Mouse (Mus musculus): ENCODE data around the gene Gcgr.

The Gcgr gene

GRCm38 (mm10) chr11:120530085-120530964 is at the start of gene Gcgr:
Gene Gcgr, plus strand, starts transcription at chr11:120530699.
- in situ Hi-C loops (cut with MboI; ENCODE audit: low pct_unique_long_range_greater_than_20kb in 1 of 2, low sequenced_read_pairs in 2 of 2, unreplicated experiment in 1 of 2) = no loop called here

- in situ Hi-C loops (cut with MboI; ENCODE audit: low pct_unique_long_range_greater_than_20kb in 1 of 2, low sequenced_read_pairs in 2 of 2, unreplicated experiment in 1 of 2) = no loop called here
Observed at GRCm38 (mm10) chr11:120483448-120483934, 47.0 kb upstream of the Gcgr start.

- in situ Hi-C loops (cut with MboI; ENCODE audit: low pct_unique_long_range_greater_than_20kb in 1 of 2, low sequenced_read_pairs in 2 of 2, unreplicated experiment in 1 of 2) = no loop called here
Observed at GRCm38 (mm10) chr11:120484265-120484981, 46.1 kb upstream of the Gcgr start, which contains the start of gene Mrpl12. Gene Mrpl12, plus strand, starts transcription at chr11:120484613.

- in situ Hi-C loops (cut with MboI; ENCODE audit: low pct_unique_long_range_greater_than_20kb in 1 of 2, low sequenced_read_pairs in 2 of 2, unreplicated experiment in 1 of 2) = no loop called here
Observed at GRCm38 (mm10) chr11:120485251-120485650, 45.2 kb upstream of the Gcgr start.

- in situ Hi-C loops (cut with MboI; ENCODE audit: low pct_unique_long_range_greater_than_20kb in 1 of 2, low sequenced_read_pairs in 2 of 2, unreplicated experiment in 1 of 2) = no loop called here
Observed at GRCm38 (mm10) chr11:120488516-120488915, 42.0 kb upstream of the Gcgr start.

GRCm38 (mm10) chr11:120489054-120489761 is 41.3 kb upstream of the Gcgr start:
- in situ Hi-C loops (cut with MboI; ENCODE audit: low pct_unique_long_range_greater_than_20kb in 1 of 2, low sequenced_read_pairs in 2 of 2, unreplicated experiment in 1 of 2) = no loop called here

GRCm38 (mm10) chr11:120490291-120491046 is 40.0 kb upstream of the Gcgr start:
- in situ Hi-C loops (cut with MboI; ENCODE audit: low pct_unique_long_range_greater_than_20kb in 1 of 2, low sequenced_read_pairs in 2 of 2, unreplicated experiment in 1 of 2) = no loop called here

GRCm38 (mm10) chr11:120491317-120492023 is 39.0 kb upstream of the Gcgr start, which contains the start of gene Slc25a10:
Gene Slc25a10, plus strand, starts transcription at chr11:120491840.
- in situ Hi-C loops (cut with MboI; ENCODE audit: low pct_unique_long_range_greater_than_20kb in 1 of 2, low sequenced_read_pairs in 2 of 2, unreplicated experiment in 1 of 2) = no loop called here

- in situ Hi-C loops (cut with MboI; ENCODE audit: low pct_unique_long_range_greater_than_20kb in 1 of 2, low sequenced_read_pairs in 2 of 2, unreplicated experiment in 1 of 2) = no loop called here
Observed at GRCm38 (mm10) chr11:120492024-120492877, 38.2 kb upstream of the Gcgr start.

- in situ Hi-C loops (cut with MboI; ENCODE audit: low pct_unique_long_range_greater_than_20kb in 1 of 2, low sequenced_read_pairs in 2 of 2, unreplicated experiment in 1 of 2) = no loop called here
Observed at GRCm38 (mm10) chr11:120492878-120493203, 37.7 kb upstream of the Gcgr start.

- in situ Hi-C loops (cut with MboI; ENCODE audit: low pct_unique_long_range_greater_than_20kb in 1 of 2, low sequenced_read_pairs in 2 of 2, unreplicated experiment in 1 of 2) = no loop called here
Observed at GRCm38 (mm10) chr11:120493351-120493750, 37.1 kb upstream of the Gcgr start.

- in situ Hi-C loops (cut with MboI; ENCODE audit: low pct_unique_long_range_greater_than_20kb in 1 of 2, low sequenced_read_pairs in 2 of 2, unreplicated experiment in 1 of 2) = no loop called here
Observed at GRCm38 (mm10) chr11:120493911-120494310, 36.6 kb upstream of the Gcgr start.

GRCm38 (mm10) chr11:120497436-120497835 is 33.1 kb upstream of the Gcgr start:
- in situ Hi-C loops (cut with MboI; ENCODE audit: low pct_unique_long_range_greater_than_20kb in 1 of 2, low sequenced_read_pairs in 2 of 2, unreplicated experiment in 1 of 2) = no loop called here

- in situ Hi-C loops (cut with MboI; ENCODE audit: low pct_unique_long_range_greater_than_20kb in 1 of 2, low sequenced_read_pairs in 2 of 2, unreplicated experiment in 1 of 2) = no loop called here
Observed at GRCm38 (mm10) chr11:120498226-120498625, 32.3 kb upstream of the Gcgr start.

GRCm38 (mm10) chr11:120498891-120499290 is 31.6 kb upstream of the Gcgr start:
- in situ Hi-C loops (cut with MboI; ENCODE audit: low pct_unique_long_range_greater_than_20kb in 1 of 2, low sequenced_read_pairs in 2 of 2, unreplicated experiment in 1 of 2) = no loop called here

- in situ Hi-C loops (cut with MboI; ENCODE audit: low pct_unique_long_range_greater_than_20kb in 1 of 2, low sequenced_read_pairs in 2 of 2, unreplicated experiment in 1 of 2) = no loop called here
Observed at GRCm38 (mm10) chr11:120499894-120500293, 30.6 kb upstream of the Gcgr start.

- in situ Hi-C loops (cut with MboI; ENCODE audit: low pct_unique_long_range_greater_than_20kb in 1 of 2, low sequenced_read_pairs in 2 of 2, unreplicated experiment in 1 of 2) = no loop called here
Observed at GRCm38 (mm10) chr11:120500357-120500756, 30.1 kb upstream of the Gcgr start.

Measured in mouse embryonic stem cell (cell line).